Mouse (Mus musculus) hindbrain, embryonic 15.5 days (tissue): Measurements from ENCODE around the gene Wdr74. TPM values are rescaled to one million over a fixed set of nuclear protein-coding genes. Genes with fewer than 3 reads are reported as not detected.

Experiments used
- ATAC-seq: fragments of 200-750 bp; cut with Nextera tagmentation; 2 replicates; pipeline ENCODE4 v1.8.0; 2017; ENCODE audit warnings: low read depth, moderate number of reproducible peaks, moderate TSS enrichment; ENCODE audit not compliant: low FRiP score
- H3K27ac ChIP-seq: fragments of 300-500 bp; sonication (generic); replicated peaks from 2 replicates; pipeline ENCODE4 v1.5.1; 2015; ENCODE audit warnings: mild to moderate bottlenecking, inconsistent platforms
- H3K27me3 ChIP-seq: fragments of 300-500 bp; sonication (generic); 2 replicates; pipeline ENCODE4 v1.6.1; 2015; ENCODE audit warnings: control low read depth, inconsistent platforms
- H3K36me3 ChIP-seq: fragments of 300-500 bp; sonication (generic); 2 replicates; pipeline ENCODE4 v1.6.1; 2015; ENCODE audit warnings: control low read depth, inconsistent platforms
- H3K4me1 ChIP-seq: fragments of 300-500 bp; sonication (generic); replicated peaks from 2 replicates; pipeline ENCODE4 v1.6.1; 2015; ENCODE audit warnings: control low read depth, inconsistent platforms
- H3K4me2 ChIP-seq: fragments of 300-500 bp; sonication (generic); 2 replicates; pipeline ENCODE4 v1.6.1; 2015; ENCODE audit warnings: moderate library complexity, mild to moderate bottlenecking, inconsistent platforms
- H3K4me3 ChIP-seq: fragments of 300-500 bp; sonication (generic); 2 replicates; pipeline ENCODE4 v1.5.1; 2015; ENCODE audit warnings: mild to moderate bottlenecking, inconsistent platforms
- H3K9ac ChIP-seq: fragments of 300-500 bp; sonication (generic); 2 replicates; pipeline ENCODE4 v1.6.1; 2015; ENCODE audit warnings: inconsistent platforms
- H3K9me3 ChIP-seq: fragments of 300-500 bp; sonication (generic); 2 replicates; pipeline ENCODE4 v1.6.1; 2016; ENCODE audit warnings: control low read depth, inconsistent platforms
- WGBS: fragments of 180-500 bp; shearing (Covaris S2); methylation state at CpG from one replicate; pipeline ENCODE4 v1.1.7; 2015; 5-methylcytosine and 5-hydroxymethylcytosine counted together
- polyA plus RNA-seq: library from polyadenylated mRNA; unstranded; fragments of >200 nt; fragmentation: Nextera tagmentation; extraction: Ambion mirVana; gene quantifications from 2 replicates; pipeline ENCODE4 v1.2.1, GENCODE M21; 2015

The Wdr74 gene
- polyA plus RNA-seq, result 91.9 and 96.1 TPM in 2 replicates

GRCm38 (mm10) chr19:8735389-8736159, at the start of gene Wdr74:
Wdr74 (plus strand) TSS chr19:8735827.
- H3K36me3 ChIP-seq, result peaks cover 23% of the 10 kb centered on the region
- under 1% methylated on average over 32 of the region's 32 CpGs for WGBS
- peak within 1 kb of the TSS; percentile 57 for H3K9ac ChIP-seq
- no peaks in the 10 kb centered on the region for H3K9me3 ChIP-seq
- peak within 1 kb of the TSS; percentile 80 for H3K27ac ChIP-seq
- peak within 1 kb of the TSS; percentile 64 for H3K4me2 ChIP-seq
- peaks cover 21% of the 10 kb centered on the region for H3K4me1 ChIP-seq
- ATAC-seq, result peak; percentile 94
- H3K27me3 ChIP-seq, result no peaks in the 10 kb centered on the region
- H3K4me3 ChIP-seq, result peak within 1 kb of the TSS; percentile 78

- Histone ChIP-seq H3K4me3 (no peak overlapping the region), H3K4me2 (no peak overlapping the region), H3K27me3 (no peaks in the 10 kb centered on the region), H3K9me3 (no peaks in the 10 kb centered on the region), H3K4me1 (no peaks in the 10 kb centered on the region), H3K27ac (0 out of 2 replicates have a peak overlapping the region, but pooled peaks have one; percentile 3), H3K9ac (no peak overlapping the region), H3K36me3 (no peaks in the 10 kb centered on the region)
- ATAC-seq, result no peak
- WGBS, result 53% methylated on average over 9 of the region's 9 CpGs
These were observed 43.6 kb upstream of the Wdr74 start for GRCm38 (mm10) chr19:8691871-8692539.

- Histone ChIP-seq H3K36me3 (no peaks in the 10 kb centered on the region), H3K9me3 (no peaks in the 10 kb centered on the region), H3K27me3 (no peaks in the 10 kb centered on the region), H3K9ac (no peak overlapping the region), H3K27ac (no peak overlapping the region), H3K4me1 (no peaks in the 10 kb centered on the region), H3K4me3 (no peak overlapping the region), H3K4me2 (no peak overlapping the region)
- no peak for ATAC-seq
- 55% methylated on average over 5 of the region's 5 CpGs for WGBS
These were observed 42.9 kb upstream of the Wdr74 start for GRCm38 (mm10) chr19:8692740-8693139.

GRCm38 (mm10) chr19:8695330-8695729, 40.3 kb upstream of the Wdr74 start:
- ATAC-seq, result 0 out of 2 replicates have a peak, but pooled peaks have one; percentile 47

GRCm38 (mm10) chr19:8699652-8700051, 36.0 kb upstream of the Wdr74 start:
- 90% methylated on average over 9 of the region's 9 CpGs for WGBS
- Histone ChIP-seq H3K9me3 (no peaks in the 10 kb centered on the region), H3K4me1 (no peaks in the 10 kb centered on the region), H3K4me2 (no peak overlapping the region), H3K4me3 (no peak overlapping the region), H3K9ac (no peak overlapping the region), H3K27ac (no peak overlapping the region), H3K36me3 (no peaks in the 10 kb centered on the region), H3K27me3 (no peaks in the 10 kb centered on the region)
- no peak for ATAC-seq

More at GRCm38 (mm10) chr19:8695330-8695729, 40.3 kb upstream of the Wdr74 start:
- Histone ChIP-seq H3K9me3 (no peaks in the 10 kb centered on the region), H3K4me1 (no peaks in the 10 kb centered on the region), H3K4me3 (no peak overlapping the region), H3K36me3 (no peaks in the 10 kb centered on the region), H3K27ac (no peak overlapping the region), H3K27me3 (no peaks in the 10 kb centered on the region), H3K9ac (no peak overlapping the region), H3K4me2 (no peak overlapping the region)
- WGBS, result 57% methylated on average over 6 of the region's 6 CpGs

- 55% methylated on average over 3 of the region's 3 CpGs for WGBS
- no peak overlapping the region for H3K9ac ChIP-seq
- no peaks in the 10 kb centered on the region for H3K9me3 ChIP-seq
- ATAC-seq, result no peak
- no peak overlapping the region for H3K27ac ChIP-seq
- H3K4me1 ChIP-seq, result no peaks in the 10 kb centered on the region
- H3K4me2 ChIP-seq, result no peak overlapping the region
- H3K27me3 ChIP-seq, result no peaks in the 10 kb centered on the region
- H3K36me3 ChIP-seq, result peaks cover 11% of the 10 kb centered on the region
- no peak overlapping the region for H3K4me3 ChIP-seq
These were observed 33.2 kb upstream of the Wdr74 start for GRCm38 (mm10) chr19:8702458-8702857.

GRCm38 (mm10) chr19:8703571-8703970, 32.1 kb upstream of the Wdr74 start:
- Histone ChIP-seq H3K27me3 (no peaks in the 10 kb centered on the region), H3K4me2 (no peak overlapping the region), H3K27ac (no peak overlapping the region), H3K4me1 (no peaks in the 10 kb centered on the region), H3K9me3 (no peaks in the 10 kb centered on the region), H3K4me3 (no peak overlapping the region), H3K36me3 (peaks cover 22% of the 10 kb centered on the region), H3K9ac (no peak overlapping the region)
- no peak for ATAC-seq
- whole genome bisulfite sequencing, result 51% methylated on average over 3 of the region's 4 CpGs

DNA sequence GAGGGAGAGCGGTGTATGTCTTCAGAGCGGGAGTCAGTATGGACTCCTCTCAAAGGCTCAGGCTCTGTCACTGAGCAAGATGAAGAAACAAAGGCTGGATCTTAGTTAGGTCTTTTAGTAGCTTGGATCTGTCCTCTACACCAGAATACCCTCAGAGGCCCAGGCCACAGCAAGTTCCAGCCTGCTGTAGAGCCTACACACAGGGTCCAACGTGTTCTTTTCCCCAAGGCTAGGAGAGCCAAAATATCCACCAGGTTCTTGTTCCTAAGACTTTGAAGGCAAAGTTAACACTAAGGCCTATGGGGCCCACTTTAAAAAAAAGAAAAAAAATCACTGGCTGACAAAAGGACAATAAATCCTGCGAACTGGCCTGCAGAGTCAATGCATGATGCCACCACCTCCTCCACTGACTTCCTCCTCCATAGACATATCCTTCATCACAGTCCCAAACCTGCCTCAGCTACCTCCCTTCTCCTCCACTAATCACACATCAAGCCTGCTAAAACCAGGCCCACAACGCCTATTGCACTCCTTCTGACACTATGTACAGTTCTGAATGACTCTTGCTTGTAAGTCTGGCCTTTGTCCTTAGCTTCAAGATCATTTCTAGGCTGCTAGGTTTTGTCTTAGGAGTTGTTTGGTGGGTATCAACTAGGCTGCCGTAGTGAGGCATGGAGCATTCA, 30.5 kb upstream of the Wdr74 start:
- Histone ChIP-seq H3K4me3 (no peak overlapping the region), H3K9me3 (no peaks in the 10 kb centered on the region), H3K27me3 (no peaks in the 10 kb centered on the region), H3K9ac (no peak overlapping the region), H3K36me3 (peaks cover 38% of the 10 kb centered on the region), H3K4me1 (no peaks in the 10 kb centered on the region; the same call in 1 of the 2 replicates), H3K4me2 (no peak overlapping the region), H3K27ac (no peak overlapping the region)
- ATAC-seq, result no peak
- WGBS, result 72% methylated on average over 6 of the region's 6 CpGs

DNA sequence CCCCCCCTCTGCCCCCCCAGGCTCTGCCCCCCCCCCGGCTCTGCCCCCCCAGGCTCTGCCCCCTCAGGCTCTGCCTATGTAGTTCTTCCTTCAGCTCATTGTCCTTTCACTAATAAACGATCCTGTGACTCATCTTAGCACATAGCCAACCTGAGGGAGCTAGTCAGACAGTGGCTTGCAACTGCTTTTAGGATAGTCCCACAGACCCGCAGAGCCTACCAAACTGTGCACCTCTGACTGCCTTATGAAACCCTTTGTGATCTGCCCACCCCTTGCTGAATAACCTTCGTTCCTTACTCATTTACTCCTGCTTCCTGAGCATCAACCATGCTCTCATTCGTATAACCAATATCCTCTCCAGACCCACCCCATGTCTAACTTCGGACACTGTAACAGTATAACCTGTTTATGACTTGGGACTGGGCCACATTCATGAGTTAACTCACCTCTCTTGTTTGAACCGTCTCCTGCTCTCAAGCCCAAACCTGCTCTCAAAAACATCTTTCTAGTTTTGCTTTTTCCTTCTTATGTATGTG, 29.4 kb upstream of the Wdr74 start:
- Histone ChIP-seq H3K36me3 (peaks cover 48% of the 10 kb centered on the region), H3K27ac (no peak overlapping the region), H3K9ac (no peak overlapping the region), H3K4me1 (peaks cover 10% of the 10 kb centered on the region), H3K27me3 (no peaks in the 10 kb centered on the region), H3K4me2 (no peak overlapping the region), H3K9me3 (no peaks in the 10 kb centered on the region), H3K4me3 (no peak overlapping the region)
- ATAC-seq, result no peak
- WGBS, result 89% methylated on average over 7 of the region's 7 CpGs

DNA sequence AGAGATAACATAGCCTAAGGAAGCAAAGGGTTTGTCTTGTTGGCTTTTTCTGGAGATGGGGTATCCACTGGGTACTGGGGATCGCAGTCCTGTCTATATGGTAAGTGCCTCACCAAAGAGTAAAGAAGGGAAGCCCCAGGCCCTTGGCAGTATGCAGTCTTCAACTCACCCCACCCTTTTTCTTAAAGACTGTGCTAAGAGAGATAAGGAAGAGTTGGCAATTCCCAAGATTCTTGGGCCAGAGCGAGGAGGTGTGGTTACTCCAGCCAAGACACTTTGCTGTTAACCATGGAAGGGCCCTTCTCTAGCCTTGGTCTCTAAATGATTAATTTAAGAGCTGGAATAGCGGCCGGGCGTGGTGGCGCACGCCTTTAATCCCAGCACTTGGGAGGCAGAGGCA, 28.7 kb upstream of the Wdr74 start:
- Histone ChIP-seq H3K9me3 (no peaks in the 10 kb centered on the region), H3K36me3 (peaks cover 52% of the 10 kb centered on the region), H3K27me3 (no peaks in the 10 kb centered on the region), H3K4me3 (no peak overlapping the region), H3K4me1 (peaks cover 17% of the 10 kb centered on the region), H3K4me2 (no peak overlapping the region), H3K9ac (no peak overlapping the region), H3K27ac (no peak overlapping the region)
- WGBS, result 96% methylated on average over 7 of the region's 7 CpGs
- ATAC-seq, result no peak

- H3K36me3 ChIP-seq, result peaks cover 59% of the 10 kb centered on the region
- H3K27me3 ChIP-seq, result no peaks in the 10 kb centered on the region
- no peak overlapping the region for H3K4me2 ChIP-seq
- H3K9me3 ChIP-seq, result no peaks in the 10 kb centered on the region
- H3K4me1 ChIP-seq, result peaks cover 30% of the 10 kb centered on the region
- WGBS, result 95% methylated on average over 8 of the region's 8 CpGs
- no peak overlapping the region for H3K4me3 ChIP-seq
- no peak for ATAC-seq
- H3K27ac ChIP-seq, result no peak overlapping the region
- H3K9ac ChIP-seq, result no peak overlapping the region
These were observed 26.7 kb upstream of the Wdr74 start for GRCm38 (mm10) chr19:8708954-8709353.

- Histone ChIP-seq H3K4me2 (no peak overlapping the region), H3K9me3 (no peaks in the 10 kb centered on the region), H3K27ac (peak overlapping the region; percentile 31; the same call in 1 of the 2 replicates), H3K9ac (no peak overlapping the region), H3K36me3 (peaks cover 59% of the 10 kb centered on the region), H3K4me3 (no peak overlapping the region), H3K27me3 (no peaks in the 10 kb centered on the region), H3K4me1 (peaks cover 38% of the 10 kb centered on the region)
- 65% methylated on average over 2 of the region's 2 CpGs for WGBS
- no peak for ATAC-seq
These were observed 25.6 kb upstream of the Wdr74 start for GRCm38 (mm10) chr19:8710057-8710456.
